Mouse (Mus musculus): ENCODE data around the gene Olfr1220. TPM values are rescaled to one million over a fixed set of nuclear protein-coding genes. Genes with fewer than 3 reads are reported as not detected.

The Olfr1220 gene
- polyA plus RNA-seq (2015; fragmentation: Nextera tagmentation; extraction: Ambion mirVana) = not detected in 2 replicates

DNA sequence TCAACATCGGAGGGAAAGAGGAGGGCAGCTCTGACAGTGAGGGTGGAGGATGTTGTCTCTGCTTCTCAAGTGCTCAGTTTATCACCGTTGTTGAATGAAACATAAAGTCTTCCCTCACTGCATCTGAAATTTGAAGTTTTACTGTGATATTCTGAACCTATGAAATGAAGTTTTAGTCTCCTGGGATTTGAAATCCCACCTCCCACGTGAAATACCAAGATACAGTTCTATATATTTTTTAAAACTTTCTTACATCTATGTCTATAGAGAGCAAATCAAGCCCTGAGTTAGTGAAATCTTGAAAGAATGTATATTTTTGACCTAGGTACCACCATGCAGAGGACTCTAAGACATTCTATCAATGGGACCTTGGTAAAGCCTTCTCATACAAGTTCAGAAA lies at the start of gene Olfr1220:
Gene Olfr1220, minus strand, starts transcription at position 101 of the 400 bp plus-strand sequence.
- DNase-seq (ENCODE audit: low spot score) (no peak), ATAC-seq (no peak)
- Histone ChIP-seq H3K36me3 (ENCODE audit: insufficient read depth, low read length) (no peaks in the 10 kb centered on the region), H3K9me3 (ENCODE audit: low read length) (no peaks in the 10 kb centered on the region), H3K9ac (replicated peaks; ENCODE audit: low read depth) (no peak within 1 kb of the TSS), H3K4me1 (ENCODE audit: insufficient read depth, low read depth, low read length) (no peaks in the 10 kb centered on the region), H3K27me3 (replicated peaks; ENCODE audit: insufficient read depth, low read length) (no peaks in the 10 kb centered on the region), H3K27ac (ENCODE audit: low read length) (no peak within 1 kb of the TSS), H3K4me3 (ENCODE audit: low read depth, low read length) (no peak within 1 kb of the TSS), H3K4me2 (replicated peaks; ENCODE audit: low read depth, low read length) (no peak within 1 kb of the TSS)
- WGBS = 65% methylated on average over 3 of the region's 3 CpGs
- TF ChIP-seq CTCF (IDR thresholded peaks at IDR 0.05) (no peak), EP300 (IDR thresholded peaks at IDR 0.05) (no peak)

DNA sequence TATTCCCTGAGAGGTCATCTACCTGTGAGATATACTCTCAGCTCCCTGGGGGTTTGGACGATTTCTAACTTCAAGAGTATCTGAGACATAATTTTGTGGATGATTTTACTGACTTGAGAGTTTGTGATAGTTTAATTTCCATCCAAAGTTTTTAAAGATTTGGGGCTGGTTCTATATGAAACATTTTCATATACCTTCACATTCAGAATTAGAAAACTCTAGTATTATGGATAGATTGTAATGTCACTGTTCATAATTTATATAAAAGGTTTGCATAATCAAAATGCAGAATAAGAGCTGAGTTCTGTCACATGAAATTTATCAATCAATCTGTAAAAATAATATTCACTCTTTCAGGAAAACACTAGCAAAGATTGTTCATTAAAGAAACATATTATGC lies 44.8 kb upstream of the Olfr1220 start, which contains the start of gene Olfr1223:
Gene Olfr1223, minus strand, starts transcription at position 101 of the 400 bp plus-strand sequence.
- H3K9me3 ChIP-seq (ENCODE audit: low read length) = no peaks in the 10 kb centered on the region
- H3K27me3 ChIP-seq (replicated peaks; ENCODE audit: insufficient read depth, low read length) = no peaks in the 10 kb centered on the region
- whole genome bisulfite sequencing = 50% methylated on average over 1 of the region's 1 CpGs
- no peak within 1 kb of the TSS for H3K4me2 ChIP-seq (replicated peaks; ENCODE audit: low read depth, low read length)
- H3K4me3 ChIP-seq (ENCODE audit: low read depth, low read length) = no peak within 1 kb of the TSS
- TF ChIP-seq CTCF (IDR thresholded peaks at IDR 0.05) (no peak), EP300 (IDR thresholded peaks at IDR 0.05) (no peak)
- H3K36me3 ChIP-seq (ENCODE audit: insufficient read depth, low read length) = no peaks in the 10 kb centered on the region
- no peak within 1 kb of the TSS for H3K27ac ChIP-seq (ENCODE audit: low read length)
- ATAC-seq = no peak
- no peaks in the 10 kb centered on the region for H3K4me1 ChIP-seq (ENCODE audit: insufficient read depth, low read depth, low read length)
- DNase-seq (ENCODE audit: low spot score) = no peak
- no peak within 1 kb of the TSS for H3K9ac ChIP-seq (replicated peaks; ENCODE audit: low read depth)

DNA sequence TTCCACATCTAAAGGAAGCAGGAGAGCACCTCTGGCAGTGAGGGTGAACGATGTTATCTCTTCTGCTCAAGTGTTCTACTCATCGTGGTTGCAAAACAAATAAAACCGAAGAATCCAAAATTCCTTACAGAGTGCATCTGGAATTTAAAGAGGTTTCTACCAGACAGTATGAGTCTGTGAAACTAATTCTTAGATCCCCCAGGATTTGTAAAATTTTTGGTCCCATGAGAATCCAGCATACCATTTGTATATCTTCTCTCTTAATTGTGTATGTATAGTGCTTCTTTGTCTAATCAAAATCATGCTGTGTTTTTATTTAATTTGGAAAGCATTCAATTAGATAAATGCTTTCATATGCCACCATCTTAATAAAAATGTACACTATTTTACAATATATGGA lies 26.3 kb upstream of the Olfr1220 start, which contains the start of gene Olfr1222:
Gene Olfr1222, minus strand, starts transcription at position 101 of the 400 bp plus-strand sequence.
- Histone ChIP-seq H3K4me3 (ENCODE audit: low read depth, low read length) (no peak within 1 kb of the TSS), H3K4me1 (ENCODE audit: insufficient read depth, low read depth, low read length) (no peaks in the 10 kb centered on the region), H3K27ac (ENCODE audit: low read length) (no peak within 1 kb of the TSS), H3K4me2 (replicated peaks; ENCODE audit: low read depth, low read length) (no peak within 1 kb of the TSS), H3K36me3 (ENCODE audit: insufficient read depth, low read length) (no peaks in the 10 kb centered on the region), H3K9me3 (ENCODE audit: low read length) (no peaks in the 10 kb centered on the region), H3K27me3 (replicated peaks; ENCODE audit: insufficient read depth, low read length) (no peaks in the 10 kb centered on the region), H3K9ac (replicated peaks; ENCODE audit: low read depth) (no peak within 1 kb of the TSS)
- DNase-seq (ENCODE audit: low spot score) (no peak), ATAC-seq (no peak)
- 34% methylated on average over 3 of the region's 3 CpGs for WGBS
- TF ChIP-seq CTCF (IDR thresholded peaks at IDR 0.05) = no peak
- no peak for TF ChIP-seq EP300 (IDR thresholded peaks at IDR 0.05)

DNA sequence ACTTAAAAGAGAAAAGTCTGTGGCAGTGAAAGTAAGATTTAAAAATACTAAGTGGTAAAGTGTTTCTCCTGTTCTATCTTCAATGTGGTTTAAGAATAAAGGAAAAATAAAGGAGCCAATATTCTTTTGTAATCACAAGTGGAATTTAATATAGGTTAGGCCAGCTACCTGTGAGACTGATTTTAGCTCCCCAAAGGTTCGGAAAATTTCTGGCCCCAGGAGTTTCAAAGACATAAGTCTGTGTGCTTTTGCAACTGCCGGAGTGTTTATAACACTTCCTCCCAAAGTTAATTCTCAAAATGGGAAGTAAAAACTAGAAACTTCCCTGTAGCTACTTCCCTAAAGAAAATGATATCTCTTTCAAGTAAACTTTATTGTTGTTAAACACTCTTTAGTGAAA lies 10.5 kb upstream of the Olfr1220 start, which contains the start of gene Olfr1221:
Gene Olfr1221, minus strand, starts transcription at position 101 of the 400 bp plus-strand sequence.
- DNase-seq (ENCODE audit: low spot score) = no peak
- no peak for ATAC-seq
- Histone ChIP-seq H3K27ac (ENCODE audit: low read length) (no peak within 1 kb of the TSS), H3K4me1 (ENCODE audit: insufficient read depth, low read depth, low read length) (no peaks in the 10 kb centered on the region), H3K4me3 (ENCODE audit: low read depth, low read length) (no peak within 1 kb of the TSS), H3K9me3 (ENCODE audit: low read length) (no peaks in the 10 kb centered on the region), H3K36me3 (ENCODE audit: insufficient read depth, low read length) (no peaks in the 10 kb centered on the region), H3K9ac (replicated peaks; ENCODE audit: low read depth) (no peak within 1 kb of the TSS), H3K27me3 (replicated peaks; ENCODE audit: insufficient read depth, low read length) (no peaks in the 10 kb centered on the region), H3K4me2 (replicated peaks; ENCODE audit: low read depth, low read length) (no peak within 1 kb of the TSS)
- no peak for TF ChIP-seq EP300 (IDR thresholded peaks at IDR 0.05)
- TF ChIP-seq CTCF (IDR thresholded peaks at IDR 0.05) = no peak
- WGBS = 70% methylated on average over 2 of the region's 2 CpGs

DNA sequence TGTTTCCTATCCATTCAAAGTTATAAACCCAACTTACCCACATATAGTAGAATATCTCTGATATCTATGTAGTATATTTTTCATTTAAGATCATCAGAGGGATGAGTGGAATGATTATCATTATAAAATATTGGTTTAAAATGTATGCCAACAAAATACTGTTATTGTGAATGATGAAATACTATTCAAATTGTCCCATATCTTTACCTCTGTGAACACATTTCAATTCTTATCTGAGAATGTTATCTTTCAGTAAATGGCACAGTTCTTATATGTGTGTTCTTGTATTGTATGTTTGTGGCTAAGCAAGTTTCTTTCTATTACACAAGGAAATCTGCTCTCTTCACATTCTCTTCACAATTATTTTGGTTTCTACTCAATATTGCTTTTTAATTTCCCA lies 984 bp downstream of the Olfr1220 start:
- DNase-seq (ENCODE audit: low spot score) (no peak), ATAC-seq (no peak)
- no peaks in the 10 kb centered on the region for H3K27me3 ChIP-seq (replicated peaks; ENCODE audit: insufficient read depth, low read length)
- no peak for TF ChIP-seq EP300 (IDR thresholded peaks at IDR 0.05)
- H3K9me3 ChIP-seq (ENCODE audit: low read length) = no peaks in the 10 kb centered on the region
- H3K4me1 ChIP-seq (ENCODE audit: insufficient read depth, low read depth, low read length) = no peaks in the 10 kb centered on the region
- H3K4me3 ChIP-seq (ENCODE audit: low read depth, low read length) = no peak overlapping the region
- H3K27ac ChIP-seq (ENCODE audit: low read length) = no peak overlapping the region
- H3K36me3 ChIP-seq (ENCODE audit: insufficient read depth, low read length) = no peaks in the 10 kb centered on the region
- no peak overlapping the region for H3K4me2 ChIP-seq (replicated peaks; ENCODE audit: low read depth, low read length)
- no peak overlapping the region for H3K9ac ChIP-seq (replicated peaks; ENCODE audit: low read depth)

DNA sequence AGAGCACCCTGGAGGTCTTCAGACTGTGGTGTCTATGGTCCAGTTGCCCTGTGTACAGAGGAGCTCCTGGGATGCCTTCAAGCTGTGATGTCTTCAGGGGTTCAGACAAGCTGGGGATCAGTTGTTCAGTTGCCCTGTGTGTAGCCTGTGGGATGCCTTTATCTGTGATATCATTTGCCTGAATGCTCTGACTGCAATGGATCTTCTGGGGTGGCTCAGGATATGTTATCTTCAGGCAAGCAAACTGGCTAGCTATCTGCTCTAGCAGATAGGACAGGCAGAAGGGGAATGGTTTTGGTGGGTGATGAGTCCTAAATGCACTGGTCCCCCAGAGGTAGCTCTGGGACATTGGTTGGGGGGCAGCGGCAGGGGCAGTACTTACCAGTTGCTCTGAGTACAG lies 12.8 kb downstream of the Olfr1220 start:
- Histone ChIP-seq H3K9me3 (ENCODE audit: low read length) (no peaks in the 10 kb centered on the region), H3K27me3 (replicated peaks; ENCODE audit: insufficient read depth, low read length) (no peaks in the 10 kb centered on the region), H3K9ac (replicated peaks; ENCODE audit: low read depth) (no peak overlapping the region), H3K27ac (ENCODE audit: low read length) (no peak overlapping the region), H3K4me3 (ENCODE audit: low read depth, low read length) (no peak overlapping the region), H3K4me2 (replicated peaks; ENCODE audit: low read depth, low read length) (no peak overlapping the region), H3K4me1 (ENCODE audit: insufficient read depth, low read depth, low read length) (no peaks in the 10 kb centered on the region), H3K36me3 (ENCODE audit: insufficient read depth, low read length) (no peaks in the 10 kb centered on the region)
- DNase-seq (ENCODE audit: low spot score) (no peak), ATAC-seq (no peak)
- 88% methylated on average over 1 of the region's 1 CpGs for WGBS
- no peak for TF ChIP-seq EP300 (IDR thresholded peaks at IDR 0.05)
- no peak for TF ChIP-seq CTCF (IDR thresholded peaks at IDR 0.05)

DNA sequence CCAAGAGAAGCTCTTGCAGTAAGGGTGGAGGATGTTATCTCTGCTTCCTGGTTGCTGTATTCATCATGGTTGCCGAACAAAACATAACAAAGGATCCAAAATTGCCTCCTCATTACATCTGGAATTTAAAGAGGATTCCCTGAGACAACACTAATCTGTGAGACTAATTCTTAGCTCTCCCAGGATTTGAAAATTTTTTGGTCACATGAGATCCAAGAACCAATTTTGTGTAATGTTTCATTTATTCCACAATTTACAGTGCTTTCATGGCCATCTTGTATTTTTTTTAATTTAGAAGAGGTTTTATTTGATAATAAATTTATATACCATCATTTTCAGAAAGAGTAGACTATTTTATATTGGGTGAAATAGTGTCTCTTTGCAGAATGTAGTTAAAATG lies 23.2 kb downstream of the Olfr1220 start, which contains the start of gene Olfr1219:
Gene Olfr1219, minus strand, starts transcription at position 101 of the 400 bp plus-strand sequence.
- Histone ChIP-seq H3K27ac (ENCODE audit: low read length) (no peak within 1 kb of the TSS), H3K9ac (replicated peaks; ENCODE audit: low read depth) (no peak within 1 kb of the TSS), H3K4me1 (ENCODE audit: insufficient read depth, low read depth, low read length) (no peaks in the 10 kb centered on the region), H3K4me3 (ENCODE audit: low read depth, low read length) (no peak within 1 kb of the TSS), H3K4me2 (replicated peaks; ENCODE audit: low read depth, low read length) (no peak within 1 kb of the TSS), H3K27me3 (replicated peaks; ENCODE audit: insufficient read depth, low read length) (no peaks in the 10 kb centered on the region), H3K36me3 (ENCODE audit: insufficient read depth, low read length) (no peaks in the 10 kb centered on the region), H3K9me3 (ENCODE audit: low read length) (no peaks in the 10 kb centered on the region)
- TF ChIP-seq CTCF (IDR thresholded peaks at IDR 0.05) (no peak), EP300 (IDR thresholded peaks at IDR 0.05) (no peak)
- ATAC-seq (no peak), DNase-seq (ENCODE audit: low spot score) (no peak)
- 40% methylated on average over 1 of the region's 1 CpGs for WGBS

Measured in lung, postnatal 0 days (tissue).